Mouse (Mus musculus): ENCODE data around the gene Gng7. TPM values are rescaled to one million over a fixed set of nuclear protein-coding genes. Genes with fewer than 3 reads are reported as not detected.

Gene Gng7
- polyA plus RNA-seq, 1 experiment from 2014 or later: 5.7 TPM

DNA sequence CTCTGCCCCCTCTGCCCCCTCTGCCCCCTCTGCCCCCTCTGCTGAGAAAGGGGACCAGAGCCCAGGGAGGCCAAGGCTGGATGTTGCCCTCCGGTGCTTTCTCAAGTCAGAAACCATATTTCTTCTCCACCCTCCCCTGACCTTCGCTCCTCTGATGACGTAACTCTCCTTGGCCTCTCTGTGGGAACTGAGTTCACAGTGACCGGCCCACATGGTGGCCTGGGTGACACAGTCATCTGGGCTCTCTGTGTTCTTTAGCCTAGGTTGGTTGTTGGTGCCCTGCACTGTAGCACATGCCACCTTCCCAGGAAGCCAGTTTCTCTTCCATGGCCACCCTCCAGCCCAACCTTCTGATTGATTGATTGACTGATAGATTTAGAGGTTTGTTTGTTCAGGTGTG lies 32.4 kb downstream of the Gng7 start:
- no peak overlapping the region for H3K4me2 ChIP-seq (ENCODE audit: low read depth, low read length)
- H3K4me1 ChIP-seq (replicated peaks; ENCODE audit: control insufficient read depth, insufficient read depth, low read length): peaks cover 6% of the 10 kb centered on the region
- ATAC-seq (ENCODE audit: low read depth): no peak
- peaks cover 17% of the 10 kb centered on the region for H3K27me3 ChIP-seq (ENCODE audit: control insufficient read depth, insufficient read depth, low read depth, low read length)
- 58% methylated on average over 4 of the region's 4 CpGs for WGBS
- H3K36me3 ChIP-seq (ENCODE audit: control insufficient read depth, insufficient read depth, low read length): no peaks in the 10 kb centered on the region
- H3K9ac ChIP-seq (ENCODE audit: low read length): no peak overlapping the region
- no peak overlapping the region for H3K4me3 ChIP-seq (ENCODE audit: low read length)
- H3K9me3 ChIP-seq (ENCODE audit: control insufficient read depth, low read length): no peaks in the 10 kb centered on the region
- no peak overlapping the region for H3K27ac ChIP-seq (ENCODE audit: low read length)

DNA sequence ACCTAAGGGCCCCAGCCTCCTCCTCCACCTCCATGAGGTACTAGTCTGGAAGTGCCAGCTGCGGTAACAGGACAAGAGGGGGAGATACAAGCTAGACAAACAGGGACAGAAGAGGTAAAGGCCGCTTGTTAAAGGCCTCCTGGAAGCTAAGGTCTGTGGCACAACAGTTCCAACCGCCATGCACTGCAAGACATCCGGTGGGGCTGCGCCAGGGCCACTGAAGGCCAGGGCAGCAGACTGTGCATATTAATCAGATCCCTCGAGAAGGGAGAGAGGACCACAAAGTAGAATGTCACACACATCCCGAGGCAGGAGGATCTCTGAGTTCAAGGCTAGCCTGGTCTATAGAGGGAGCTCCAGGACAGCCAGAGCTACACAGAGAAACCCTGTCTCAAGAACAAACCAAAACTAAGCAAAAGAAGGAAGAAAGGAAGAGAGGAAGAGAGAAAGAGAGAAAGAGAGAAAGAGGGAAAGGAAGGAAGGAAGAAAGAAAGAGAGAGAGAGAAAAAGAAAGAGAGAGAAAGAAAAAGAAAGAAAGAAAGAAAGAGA lies 33.1 kb downstream of the Gng7 start:
- WGBS: 50% methylated on average over 7 of the region's 7 CpGs
- no peak for ATAC-seq (ENCODE audit: low read depth)
- no peaks in the 10 kb centered on the region for H3K36me3 ChIP-seq (ENCODE audit: control insufficient read depth, insufficient read depth, low read length)

DNA sequence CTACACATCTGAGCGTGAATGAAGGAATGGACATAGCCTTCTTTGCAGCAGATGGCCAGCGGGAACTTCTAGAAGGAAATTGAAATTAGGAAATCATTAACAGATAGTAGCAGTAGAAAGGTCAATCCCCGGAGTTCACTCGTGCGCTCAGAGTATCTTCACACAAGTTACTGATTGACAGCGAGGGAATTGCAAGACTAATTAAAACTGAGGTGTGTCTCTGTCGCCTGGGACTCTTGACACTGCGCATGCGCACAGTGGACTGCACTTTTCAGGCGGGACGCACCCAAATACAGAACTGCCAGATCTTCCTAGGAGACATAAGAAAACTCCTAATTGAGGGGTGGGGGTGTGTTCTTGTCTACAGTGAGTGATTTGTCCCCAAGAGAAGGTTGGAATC lies 39.3 kb downstream of the Gng7 start:
- no peak overlapping the region for H3K9ac ChIP-seq (ENCODE audit: low read length)
- no peaks in the 10 kb centered on the region for H3K36me3 ChIP-seq (ENCODE audit: control insufficient read depth, insufficient read depth, low read length)
- no peak for ATAC-seq (ENCODE audit: low read depth)
- no peaks in the 10 kb centered on the region for H3K27me3 ChIP-seq (ENCODE audit: control insufficient read depth, insufficient read depth, low read depth, low read length)
- WGBS: 81% methylated on average over 11 of the region's 11 CpGs
- no peak overlapping the region for H3K4me3 ChIP-seq (ENCODE audit: low read length)
- no peaks in the 10 kb centered on the region for H3K9me3 ChIP-seq (ENCODE audit: control insufficient read depth, low read length)
- H3K4me2 ChIP-seq (ENCODE audit: low read depth, low read length): no peak overlapping the region
- no peak overlapping the region for H3K27ac ChIP-seq (ENCODE audit: low read length)
- H3K4me1 ChIP-seq (replicated peaks; ENCODE audit: control insufficient read depth, insufficient read depth, low read length): peaks cover 19% of the 10 kb centered on the region

More for the DNA sequence above, 33.1 kb downstream of the Gng7 start:
- H3K27me3 ChIP-seq (ENCODE audit: control insufficient read depth, insufficient read depth, low read depth, low read length): peaks cover 14% of the 10 kb centered on the region
- no peak overlapping the region for H3K9ac ChIP-seq (ENCODE audit: low read length)
- H3K9me3 ChIP-seq (ENCODE audit: control insufficient read depth, low read length): no peaks in the 10 kb centered on the region
- peaks cover 6% of the 10 kb centered on the region for H3K4me1 ChIP-seq (replicated peaks; ENCODE audit: control insufficient read depth, insufficient read depth, low read length)
- no peak overlapping the region for H3K4me3 ChIP-seq (ENCODE audit: low read length)
- H3K4me2 ChIP-seq (ENCODE audit: low read depth, low read length): no peak overlapping the region
- H3K27ac ChIP-seq (ENCODE audit: low read length): no peak overlapping the region

DNA sequence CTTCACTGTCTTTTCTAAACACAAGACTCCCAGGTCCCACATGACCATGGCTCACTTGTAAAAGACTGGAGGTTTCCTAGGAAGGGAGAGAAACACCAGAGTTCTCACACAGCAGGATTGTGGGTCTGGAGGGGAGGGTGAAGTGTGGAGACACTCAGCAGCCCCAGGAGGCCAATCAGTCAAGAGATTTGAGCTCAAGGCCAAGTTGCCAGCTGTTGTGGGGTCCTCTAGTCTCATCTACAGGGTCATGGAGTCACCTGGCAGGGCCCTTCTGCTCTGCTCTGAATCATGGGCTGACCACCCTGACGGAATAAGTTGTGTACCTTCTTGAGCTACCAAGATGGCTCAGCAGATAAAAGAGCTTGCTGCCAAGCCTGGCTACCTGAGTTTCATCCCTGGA lies 41.0 kb downstream of the Gng7 start:
- Histone ChIP-seq H3K4me2 (ENCODE audit: low read depth, low read length) (no peak overlapping the region), H3K9me3 (ENCODE audit: control insufficient read depth, low read length) (no peaks in the 10 kb centered on the region), H3K27ac (ENCODE audit: low read length) (no peak overlapping the region), H3K36me3 (ENCODE audit: control insufficient read depth, insufficient read depth, low read length) (no peaks in the 10 kb centered on the region), H3K27me3 (ENCODE audit: control insufficient read depth, insufficient read depth, low read depth, low read length) (no peaks in the 10 kb centered on the region), H3K4me3 (ENCODE audit: low read length) (no peak overlapping the region), H3K4me1 (replicated peaks; ENCODE audit: control insufficient read depth, insufficient read depth, low read length) (peaks cover 19% of the 10 kb centered on the region), H3K9ac (ENCODE audit: low read length) (no peak overlapping the region)
- WGBS: 57% methylated on average over 1 of the region's 1 CpGs
- no peak for ATAC-seq (ENCODE audit: low read depth)

DNA sequence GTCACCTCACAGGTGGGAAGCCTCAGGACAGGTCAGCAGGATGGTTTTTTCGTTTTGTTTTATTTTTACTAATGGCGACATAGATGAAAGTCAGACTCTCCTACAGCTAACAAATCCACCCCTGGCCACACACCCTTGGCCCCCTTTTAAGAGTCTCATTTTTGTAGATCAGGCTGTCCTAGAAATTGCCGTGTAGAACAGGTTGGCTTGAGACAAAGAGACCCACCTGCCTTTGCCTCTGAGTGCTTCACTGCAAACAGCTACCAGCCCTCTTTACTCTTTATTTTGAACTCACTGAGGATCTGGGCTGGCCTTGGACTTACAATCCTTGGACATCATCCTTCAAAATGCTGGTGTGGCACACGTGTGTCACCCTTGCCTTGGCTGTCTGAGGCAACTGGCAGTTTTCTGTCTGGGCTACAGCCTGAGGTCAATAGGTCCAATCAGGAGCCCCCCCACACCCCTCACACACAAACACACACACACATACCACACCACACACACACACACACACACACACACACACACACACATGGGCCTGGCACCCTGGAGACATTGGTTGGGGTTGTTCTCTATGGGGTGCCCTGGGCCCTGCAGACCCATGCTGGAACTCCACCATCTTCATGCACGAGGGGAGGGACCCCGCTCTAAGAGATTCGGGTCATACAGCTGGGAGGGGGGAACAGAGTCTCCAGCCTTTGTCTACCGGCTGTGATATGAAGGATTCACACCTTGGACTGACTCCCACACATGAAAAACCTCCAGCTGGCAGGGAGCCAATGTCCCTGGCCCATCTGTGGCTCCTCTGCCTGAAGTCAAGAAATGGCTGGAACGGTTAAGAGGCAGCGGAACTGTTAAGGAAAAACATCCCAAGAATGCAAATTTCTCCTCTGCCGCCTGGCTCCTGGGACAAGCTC lies 42.4 kb downstream of the Gng7 start:
- no peaks in the 10 kb centered on the region for H3K27me3 ChIP-seq (ENCODE audit: control insufficient read depth, insufficient read depth, low read depth, low read length)
- WGBS: 29% methylated on average over 11 of the region's 11 CpGs
- H3K4me1 ChIP-seq (replicated peaks; ENCODE audit: control insufficient read depth, insufficient read depth, low read length): peaks cover 22% of the 10 kb centered on the region
- no peaks in the 10 kb centered on the region for H3K36me3 ChIP-seq (ENCODE audit: control insufficient read depth, insufficient read depth, low read length)
- no peak overlapping the region for H3K4me2 ChIP-seq (ENCODE audit: low read depth, low read length)
- no peaks in the 10 kb centered on the region for H3K9me3 ChIP-seq (ENCODE audit: control insufficient read depth, low read length)
- no peak overlapping the region for H3K4me3 ChIP-seq (ENCODE audit: low read length)
- H3K9ac ChIP-seq (ENCODE audit: low read length): no peak overlapping the region
- peak overlapping the region; percentile 1 for H3K27ac ChIP-seq (ENCODE audit: low read length)
- ATAC-seq (ENCODE audit: low read depth): peak; percentile 73

DNA sequence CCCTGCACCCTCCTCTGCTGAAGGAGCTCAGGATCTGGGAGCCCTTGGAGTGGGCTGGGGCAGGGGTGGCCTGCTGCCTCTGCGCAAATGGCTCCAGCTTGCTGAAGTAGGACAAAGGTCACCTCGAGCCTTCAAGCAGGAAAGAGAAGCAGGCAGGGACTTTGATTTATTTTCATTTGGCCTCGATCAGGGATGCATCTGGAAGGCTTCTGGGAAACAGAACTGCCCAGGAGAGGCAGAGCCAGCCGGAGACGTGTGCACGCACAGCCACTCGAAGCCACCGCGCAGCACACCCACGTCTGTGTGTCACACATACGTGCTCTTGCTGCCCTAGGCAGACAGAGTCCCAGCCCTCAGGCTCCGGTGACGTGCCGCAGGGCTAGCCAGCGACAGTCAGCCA lies 43.2 kb downstream of the Gng7 start:
- peak; percentile 27 for ATAC-seq (ENCODE audit: low read depth)
- Histone ChIP-seq H3K4me1 (replicated peaks; ENCODE audit: control insufficient read depth, insufficient read depth, low read length) (peaks cover 30% of the 10 kb centered on the region), H3K27me3 (ENCODE audit: control insufficient read depth, insufficient read depth, low read depth, low read length) (no peaks in the 10 kb centered on the region), H3K36me3 (ENCODE audit: control insufficient read depth, insufficient read depth, low read length) (no peaks in the 10 kb centered on the region), H3K9me3 (ENCODE audit: control insufficient read depth, low read length) (no peaks in the 10 kb centered on the region), H3K27ac (ENCODE audit: low read length) (peak overlapping the region; percentile 1; the same call in 1 of the 2 replicates), H3K9ac (ENCODE audit: low read length) (no peak overlapping the region), H3K4me2 (ENCODE audit: low read depth, low read length) (no peak overlapping the region), H3K4me3 (ENCODE audit: low read length) (no peak overlapping the region)
- WGBS: 50% methylated on average over 15 of the region's 15 CpGs

DNA sequence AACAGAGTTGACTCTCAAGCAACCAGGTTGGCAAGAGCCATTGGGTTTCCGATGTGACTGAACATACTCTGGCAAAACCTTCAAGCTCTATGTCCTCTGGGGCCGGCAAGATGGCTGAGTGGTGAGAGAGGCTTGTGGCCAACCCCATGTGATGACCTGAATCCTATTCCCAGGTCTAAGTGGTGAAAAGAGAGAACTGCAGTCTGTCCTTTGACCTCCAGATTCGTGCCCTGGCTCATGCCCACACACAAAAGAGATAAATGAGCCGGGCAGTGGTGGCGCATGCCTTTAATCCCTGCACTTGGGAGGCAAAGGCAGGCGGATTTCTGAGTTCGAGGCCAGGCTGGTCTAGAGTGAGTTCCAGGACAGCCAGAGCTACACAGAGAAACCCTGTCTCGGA lies 44.6 kb downstream of the Gng7 start:
- peaks cover 37% of the 10 kb centered on the region for H3K4me1 ChIP-seq (replicated peaks; ENCODE audit: control insufficient read depth, insufficient read depth, low read length)
- H3K9ac ChIP-seq (ENCODE audit: low read length): no peak overlapping the region
- H3K4me3 ChIP-seq (ENCODE audit: low read length): no peak overlapping the region
- H3K27ac ChIP-seq (ENCODE audit: low read length): no peak overlapping the region
- H3K4me2 ChIP-seq (ENCODE audit: low read depth, low read length): no peak overlapping the region
- no peaks in the 10 kb centered on the region for H3K9me3 ChIP-seq (ENCODE audit: control insufficient read depth, low read length)
- H3K27me3 ChIP-seq (ENCODE audit: control insufficient read depth, insufficient read depth, low read depth, low read length): no peaks in the 10 kb centered on the region
- ATAC-seq (ENCODE audit: low read depth): no peak
- 80% methylated on average over 8 of the region's 8 CpGs for WGBS
- H3K36me3 ChIP-seq (ENCODE audit: control insufficient read depth, insufficient read depth, low read length): no peaks in the 10 kb centered on the region

DNA sequence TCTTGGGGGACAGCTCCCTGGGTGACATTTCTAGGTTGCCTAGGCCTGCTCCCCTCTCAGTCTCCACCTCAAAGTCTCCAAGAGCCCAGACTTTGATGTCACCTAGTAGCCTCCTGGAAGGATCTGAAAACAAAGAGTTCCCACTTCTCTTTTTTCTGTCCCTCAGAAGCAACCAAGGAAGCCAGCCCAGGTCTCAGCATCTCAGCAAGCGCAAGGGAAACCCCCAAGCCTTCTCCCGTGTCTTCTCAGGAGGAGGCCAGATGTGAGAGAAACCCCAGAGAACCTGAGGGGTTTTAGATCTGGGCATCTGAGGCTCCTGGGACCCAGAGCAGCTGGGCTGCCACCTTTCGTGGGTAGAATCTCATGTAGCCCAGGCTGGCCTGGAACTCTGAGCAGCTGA lies 45.4 kb downstream of the Gng7 start:
- H3K4me3 ChIP-seq (ENCODE audit: low read length): no peak overlapping the region
- H3K9me3 ChIP-seq (ENCODE audit: control insufficient read depth, low read length): no peaks in the 10 kb centered on the region
- no peak for ATAC-seq (ENCODE audit: low read depth)
- no peak overlapping the region for H3K27ac ChIP-seq (ENCODE audit: low read length)
- 81% methylated on average over 3 of the region's 3 CpGs for WGBS
- H3K36me3 ChIP-seq (ENCODE audit: control insufficient read depth, insufficient read depth, low read length): no peaks in the 10 kb centered on the region
- H3K4me1 ChIP-seq (replicated peaks; ENCODE audit: control insufficient read depth, insufficient read depth, low read length): peaks cover 42% of the 10 kb centered on the region
- H3K9ac ChIP-seq (ENCODE audit: low read length): no peak overlapping the region
- H3K4me2 ChIP-seq (ENCODE audit: low read depth, low read length): no peak overlapping the region
- no peaks in the 10 kb centered on the region for H3K27me3 ChIP-seq (ENCODE audit: control insufficient read depth, insufficient read depth, low read depth, low read length)

DNA sequence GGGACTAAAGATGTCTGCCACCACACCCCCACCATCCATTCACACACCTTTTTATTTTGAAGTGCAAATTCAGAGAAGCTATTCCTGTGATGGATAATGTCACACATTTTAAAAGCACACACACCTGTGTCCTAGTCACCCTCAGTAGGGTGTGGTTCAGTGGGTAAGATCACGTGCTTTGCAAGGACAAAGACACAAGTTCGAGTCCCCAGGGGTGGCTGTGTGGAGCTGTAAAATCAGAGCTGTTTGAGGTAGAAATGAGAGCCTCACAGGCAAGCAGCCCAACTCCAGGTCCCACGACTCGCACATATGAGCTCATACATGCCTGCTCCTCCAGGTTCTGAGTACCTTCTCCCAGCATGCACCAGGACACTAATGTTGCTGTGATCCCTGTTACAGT lies 46.6 kb downstream of the Gng7 start:
- Histone ChIP-seq H3K27ac (ENCODE audit: low read length) (no peak overlapping the region), H3K27me3 (ENCODE audit: control insufficient read depth, insufficient read depth, low read depth, low read length) (no peaks in the 10 kb centered on the region), H3K9me3 (ENCODE audit: control insufficient read depth, low read length) (no peaks in the 10 kb centered on the region), H3K36me3 (ENCODE audit: control insufficient read depth, insufficient read depth, low read length) (no peaks in the 10 kb centered on the region), H3K4me2 (ENCODE audit: low read depth, low read length) (no peak overlapping the region), H3K9ac (ENCODE audit: low read length) (no peak overlapping the region), H3K4me3 (ENCODE audit: low read length) (no peak overlapping the region), H3K4me1 (replicated peaks; ENCODE audit: control insufficient read depth, insufficient read depth, low read length) (peaks cover 51% of the 10 kb centered on the region)
- ATAC-seq (ENCODE audit: low read depth): no peak
- WGBS: 82% methylated on average over 4 of the region's 4 CpGs

Data from lung, embryonic 16.5 days (tissue).